Mouse (Mus musculus) heart, adult 2 months (tissue): ENCODE measurements around the gene Rab7b.

Experiments
- CTCF ChIP-seq: fragments of 200-600 bp; IDR thresholded peaks from 2 replicates; pipeline ENCODE4 v1.8.1; 2022; ENCODE audit warnings: antibody characterized with exemption, mild to moderate bottlenecking, moderate library complexity
- EP300 ChIP-seq: fragments of 200-500 bp; IDR thresholded peaks from 2 replicates; pipeline ENCODE4 v1.6.1; 2011; ENCODE audit warnings: low read depth, low read length, control low read depth; ENCODE audit not compliant: insufficient read depth

GRCm38 (mm10) chr1:131754212-131754829, 65.8 kb downstream of the Rab7b start:
- TF ChIP-seq CTCF (no peak), EP300 (no peak)
